Mouse (Mus musculus): ENCODE results near the gene Plekha4. TPM values are rescaled to one million over a fixed set of nuclear protein-coding genes. Genes with fewer than 3 reads are reported as not detected.

Gene Plekha4
- total RNA-seq, 2 experiments from 2014 or later = 3.7 to 5.2 TPM

DNA sequence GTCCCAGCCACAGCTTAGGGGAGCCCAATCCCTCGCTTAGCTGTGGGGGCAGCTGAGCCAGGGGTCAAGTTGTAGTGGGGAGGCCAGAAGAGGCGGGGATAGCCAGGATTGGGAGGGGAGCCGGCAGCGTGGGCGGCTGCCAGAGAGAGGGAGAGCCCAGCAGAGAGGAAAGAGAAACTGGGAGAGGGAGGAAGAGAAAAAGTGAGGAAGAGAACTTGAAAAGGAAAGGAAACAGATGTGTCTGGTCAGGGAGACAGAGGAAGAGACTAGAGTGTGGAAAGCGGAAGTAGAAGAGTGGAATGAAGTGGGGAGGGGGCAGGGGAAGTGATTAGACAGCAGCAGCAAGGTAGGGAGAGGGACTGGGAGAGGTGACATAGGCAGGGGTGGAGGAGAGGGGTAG is 3.3 kb downstream of the Plekha4 start:
- no peak for DNase-seq (ENCODE audit: low spot score in 2 of 2)
- intact Hi-C loops (cut with DNase I) = loop anchor here (5.0 kb wide), 1 partner anchor 52 kb away; no protein-coding TSS in a partner anchor

DNA sequence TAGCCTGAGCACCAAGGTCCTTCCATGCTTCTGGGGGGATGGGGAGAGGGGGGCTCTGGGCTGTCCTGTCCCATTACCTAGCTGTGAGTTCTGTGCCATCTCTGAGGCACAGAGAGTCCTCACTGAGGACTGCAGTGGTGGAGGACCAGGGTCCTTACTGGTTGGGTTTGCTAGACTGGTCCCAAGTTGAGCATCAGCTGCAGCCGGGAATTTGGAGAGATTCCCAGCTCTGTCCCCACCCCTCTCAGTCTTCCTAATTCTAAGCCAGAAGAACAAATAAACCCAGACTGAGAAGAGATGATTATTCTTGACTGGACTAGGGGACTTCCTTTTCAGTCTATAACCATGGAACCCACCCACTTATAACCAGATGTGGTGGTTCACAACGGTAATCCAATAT is 4.5 kb downstream of the Plekha4 start:
- intact Hi-C loops (cut with DNase I) = no loop called here

DNA sequence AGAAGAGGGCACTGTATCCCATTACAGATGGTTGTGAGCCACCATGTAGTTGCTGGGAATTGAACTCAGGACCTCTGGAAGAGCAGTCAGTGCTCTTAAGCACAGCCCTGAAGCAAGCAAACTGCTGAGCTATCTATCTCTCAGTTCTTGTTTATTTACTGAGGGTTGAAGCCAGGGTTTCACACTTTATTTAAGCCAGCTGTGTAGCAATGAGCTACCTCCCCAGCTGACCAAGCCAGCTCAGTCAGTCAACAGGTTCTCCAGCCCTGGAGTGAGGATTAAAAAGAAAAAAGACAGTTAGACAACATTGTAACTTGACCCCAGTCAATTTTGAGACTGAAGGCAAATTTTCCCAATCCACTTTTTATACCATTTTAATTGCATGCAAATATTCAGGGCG is 9.5 kb downstream of the Plekha4 start:
- intact Hi-C loops (cut with DNase I) = no loop called here
- no peak for DNase-seq (ENCODE audit: low spot score in 2 of 2)

More for the DNA sequence above, 4.5 kb downstream of the Plekha4 start:
- DNase-seq (ENCODE audit: low spot score in 2 of 2) = no peak

DNA sequence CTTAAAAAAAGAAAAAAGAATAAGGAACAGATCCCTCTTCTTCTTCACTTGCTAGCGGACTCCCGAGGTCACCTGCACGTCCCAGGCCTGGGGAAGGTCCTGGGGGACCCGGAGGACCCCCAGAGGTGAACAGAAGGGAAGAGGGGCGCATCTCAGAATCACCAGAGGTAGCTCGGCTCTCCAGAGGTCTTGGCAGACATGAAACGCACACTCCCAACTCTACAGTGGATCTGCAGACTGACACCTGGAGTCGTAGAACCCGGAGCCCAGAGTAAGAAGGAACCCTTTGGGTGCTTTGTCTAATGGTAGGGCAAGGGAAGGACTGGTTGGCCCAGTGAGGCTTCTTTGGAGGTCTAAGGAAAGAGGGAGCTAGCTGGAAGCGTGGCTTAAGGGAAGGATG is 11.5 kb downstream of the Plekha4 start:
- DNase-seq (ENCODE audit: low spot score in 2 of 2) = no peak
- intact Hi-C loops (cut with DNase I) = no loop called here

DNA sequence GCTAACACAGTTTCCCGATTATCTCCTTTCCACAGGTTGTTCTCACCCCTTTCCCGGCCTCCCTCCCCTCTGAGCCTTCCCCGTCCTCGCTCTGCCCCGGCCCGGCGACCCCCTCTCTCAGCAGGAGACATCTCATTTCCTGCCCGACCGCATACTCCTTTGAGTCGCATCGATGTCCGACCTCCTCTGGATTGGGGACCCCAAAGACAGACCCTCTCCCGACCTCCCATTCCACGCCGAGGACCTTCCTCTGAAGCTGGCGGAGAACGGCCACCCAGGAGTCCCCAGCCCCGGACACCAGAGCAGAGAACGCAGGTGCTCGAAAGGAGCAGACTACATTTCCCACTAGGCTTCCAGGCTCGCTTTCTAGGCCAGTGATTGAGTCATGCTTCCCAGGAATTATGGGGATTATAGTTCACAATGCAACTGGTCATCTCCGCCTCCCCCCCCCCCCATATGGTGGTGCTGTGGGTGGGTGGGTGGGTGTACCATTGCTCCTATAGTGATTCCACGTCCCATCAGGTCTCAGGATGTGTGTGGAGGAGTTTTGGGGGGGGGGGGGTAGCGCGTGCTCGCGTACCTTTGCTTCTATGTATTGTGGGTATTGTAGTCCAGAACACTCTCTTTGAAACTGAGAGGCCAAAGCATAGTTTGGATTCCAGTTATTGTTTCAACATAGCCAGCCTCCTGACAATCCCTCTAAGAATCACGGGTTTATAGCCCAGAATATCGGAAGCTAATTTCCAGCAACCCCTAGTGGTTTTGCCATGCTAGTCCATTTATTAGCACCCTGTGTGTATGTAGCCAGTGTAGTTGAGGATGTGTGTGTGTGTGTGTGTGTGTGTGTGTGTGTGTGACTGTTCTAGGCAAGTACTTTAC is 12.3 kb downstream of the Plekha4 start:
- intact Hi-C loops (cut with DNase I) = no loop called here
- peak; percentile 63 to 66 for DNase-seq (ENCODE audit: low spot score in 2 of 2)

DNA sequence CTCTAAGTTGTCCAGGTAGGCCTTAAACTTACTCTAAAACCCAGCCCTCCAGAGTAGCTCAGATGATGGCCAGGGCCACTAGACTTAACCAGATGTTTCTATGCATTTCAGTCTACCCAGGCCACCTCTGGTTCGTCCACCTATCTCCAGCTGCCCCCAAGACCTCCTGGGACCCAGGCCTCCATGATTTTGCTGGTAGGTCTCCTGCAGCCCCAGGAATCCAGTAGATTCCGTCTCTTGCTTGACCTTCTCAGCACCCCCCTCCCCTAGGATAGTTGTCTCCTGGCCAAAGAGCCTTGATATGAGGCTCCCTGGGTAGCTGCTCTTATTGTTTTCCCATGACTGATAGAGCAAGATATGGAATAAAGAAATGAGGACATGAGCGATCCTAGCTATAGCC is 13.0 kb downstream of the Plekha4 start:
- DNase-seq (ENCODE audit: low spot score in 2 of 2) = no peak
- intact Hi-C loops (cut with DNase I) = no loop called here

DNA sequence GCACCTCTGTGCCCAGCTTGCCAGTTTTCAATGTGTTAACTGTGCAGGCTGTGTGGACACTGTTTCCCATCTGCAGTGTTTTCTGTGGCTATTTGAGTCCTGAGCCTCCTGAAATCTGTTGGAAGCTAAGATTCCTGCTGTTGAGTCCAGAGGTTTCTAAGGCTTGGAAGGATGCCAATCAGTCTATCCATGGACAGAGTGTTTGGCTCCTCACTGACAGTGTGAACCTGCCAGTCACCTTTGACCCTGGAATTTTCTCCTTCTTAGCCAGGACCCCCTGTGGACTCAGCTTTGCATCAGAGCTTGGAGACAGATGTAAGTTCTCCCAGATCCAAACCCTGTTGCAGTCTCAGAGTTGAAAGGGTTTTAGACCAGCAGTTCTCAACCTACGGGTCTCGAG is 14.1 kb downstream of the Plekha4 start:
- intact Hi-C loops (cut with DNase I) = no loop called here
- DNase-seq (ENCODE audit: low spot score in 2 of 2) = no peak

DNA sequence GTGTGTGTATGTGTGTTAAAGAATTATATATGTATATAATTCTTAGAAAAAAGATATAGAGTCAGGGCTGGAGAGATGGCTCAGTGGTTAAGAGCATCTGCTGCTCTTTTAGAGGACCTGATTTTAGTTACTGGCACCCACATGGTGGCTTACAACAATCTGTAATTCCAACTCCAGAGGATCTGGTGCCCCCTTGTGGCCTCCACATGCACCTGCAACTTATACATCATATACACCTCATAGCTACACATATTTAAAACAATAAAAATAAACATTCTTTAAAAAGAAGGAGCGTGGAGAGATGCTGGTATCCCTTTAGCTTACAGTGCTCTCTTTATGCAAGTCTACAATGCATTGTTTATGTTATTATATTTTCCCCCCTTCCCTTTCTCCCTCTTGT is 18.4 kb downstream of the Plekha4 start:
- intact Hi-C loops (cut with DNase I) = no loop called here

DNA sequence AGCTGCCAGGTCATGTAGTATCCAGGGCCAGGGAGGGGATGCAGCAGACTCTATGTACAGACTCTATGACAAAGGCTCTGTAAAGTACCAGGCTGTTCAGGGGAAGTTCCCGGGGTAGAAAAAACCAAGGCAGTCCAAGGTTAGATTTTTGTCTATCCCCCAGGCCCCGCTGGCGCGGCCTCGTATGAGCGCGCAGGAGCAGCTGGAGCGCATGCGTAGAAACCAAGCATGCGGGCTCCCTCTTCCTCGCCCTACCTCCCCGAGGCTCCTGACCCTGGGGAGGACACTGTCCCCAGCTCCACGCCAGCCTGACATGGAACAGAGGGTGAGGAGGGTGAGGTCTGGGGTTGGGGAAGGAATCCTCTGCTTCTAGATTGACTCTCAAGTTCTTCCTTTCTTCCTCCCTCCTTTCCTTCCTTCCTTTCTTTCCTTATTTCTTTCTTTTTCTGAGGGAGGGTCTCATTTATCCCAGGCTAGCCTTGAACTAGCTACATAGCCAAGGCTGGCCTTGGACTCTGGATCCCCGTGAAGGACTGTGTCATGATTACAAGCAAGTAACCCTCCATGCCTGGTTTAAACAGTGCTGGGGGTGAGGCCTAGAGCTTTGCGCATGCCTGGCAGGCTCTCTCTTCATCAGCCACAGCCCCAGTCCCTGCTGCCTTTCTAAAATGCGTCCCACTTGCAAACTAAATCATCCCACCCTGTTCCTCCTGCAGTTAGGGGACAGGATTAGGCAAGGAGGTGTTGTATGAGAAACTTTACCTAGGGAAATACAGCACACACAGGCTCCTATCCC is 23.7 kb downstream of the Plekha4 start:
- intact Hi-C loops (cut with DNase I) = no loop called here
- DNase-seq (ENCODE audit: low spot score in 2 of 2) = no peak

More for the DNA sequence above, 18.4 kb downstream of the Plekha4 start:
- DNase-seq (ENCODE audit: low spot score in 2 of 2) = no peak

DNA sequence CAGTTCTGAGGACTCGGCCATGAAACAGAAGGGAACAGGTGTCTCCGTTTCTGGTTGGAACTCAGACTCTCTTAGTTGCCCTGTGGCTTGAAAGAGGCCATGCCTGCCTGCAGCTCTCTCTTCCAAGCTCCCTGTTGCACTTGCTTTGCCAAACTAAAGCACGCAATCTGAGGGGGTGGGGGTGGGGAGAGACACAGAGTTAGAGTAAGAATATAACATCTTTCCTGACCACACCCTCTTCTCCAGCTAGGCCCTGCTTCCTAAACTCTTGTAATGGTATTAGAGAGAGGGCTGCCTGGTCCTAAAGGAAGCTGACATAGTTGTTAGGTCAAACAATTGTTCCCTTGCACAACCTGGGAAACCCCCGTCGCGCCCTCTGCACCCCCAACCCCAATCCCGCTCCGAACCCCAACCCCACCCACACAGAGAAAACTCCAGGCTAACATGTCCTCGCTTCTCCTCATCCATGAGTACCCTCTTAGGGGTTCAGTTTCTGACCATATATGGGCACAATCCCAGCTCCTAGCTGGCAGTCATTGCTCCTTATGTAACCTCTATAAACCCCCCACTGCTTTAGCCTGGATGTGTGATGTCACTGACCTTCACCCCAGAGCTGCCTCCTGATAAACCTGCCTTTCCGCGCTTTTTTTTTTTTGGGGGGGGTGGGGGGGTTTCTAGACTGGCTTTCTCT is 24.8 kb downstream of the Plekha4 start:
- intact Hi-C loops (cut with DNase I) = no loop called here
- DNase-seq (ENCODE audit: low spot score in 2 of 2) = no peak

DNA sequence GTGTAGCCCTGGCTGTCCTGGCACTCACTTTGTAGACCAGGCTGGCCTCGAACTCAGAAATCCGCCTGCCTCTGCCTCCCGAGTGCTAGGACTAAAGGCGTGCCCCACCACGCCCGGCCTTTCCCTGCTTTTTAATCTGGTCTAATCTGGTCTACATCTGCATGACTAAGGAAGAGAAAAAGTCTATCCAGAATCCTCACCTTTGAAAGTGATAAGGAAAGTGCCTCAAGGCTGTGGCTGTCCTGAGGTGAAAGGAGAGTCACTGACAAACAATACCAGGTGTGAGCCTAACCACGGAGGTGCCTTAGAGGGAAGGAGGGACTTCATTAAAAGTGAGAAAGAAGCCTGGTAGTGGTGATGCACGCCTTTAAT is 25.4 kb downstream of the Plekha4 start:
- intact Hi-C loops (cut with DNase I) = no loop called here
- no peak for DNase-seq (ENCODE audit: low spot score in 2 of 2)

DNA sequence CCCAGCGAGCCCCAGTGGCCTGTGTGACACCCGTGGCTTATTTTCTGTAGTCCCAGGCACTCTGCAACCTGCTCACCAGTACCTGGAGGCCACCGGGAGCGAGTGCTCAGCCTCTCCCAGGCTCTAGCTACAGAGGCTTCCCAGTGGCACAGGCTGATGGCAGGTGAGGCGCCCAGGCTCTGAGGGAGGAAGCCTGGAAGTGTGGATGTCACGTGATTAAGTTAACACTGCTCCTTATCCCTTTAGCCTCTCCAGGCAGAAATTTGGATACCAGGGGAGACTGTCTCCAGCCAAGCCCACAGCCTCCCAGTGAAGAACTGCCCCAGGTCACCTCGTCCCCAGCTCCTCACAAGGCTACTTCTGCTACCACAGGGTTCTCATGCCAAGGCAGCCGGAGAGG is 27.4 kb downstream of the Plekha4 start:
- intact Hi-C loops (cut with DNase I) = no loop called here
- DNase-seq (ENCODE audit: low spot score in 2 of 2) = no peak

DNA sequence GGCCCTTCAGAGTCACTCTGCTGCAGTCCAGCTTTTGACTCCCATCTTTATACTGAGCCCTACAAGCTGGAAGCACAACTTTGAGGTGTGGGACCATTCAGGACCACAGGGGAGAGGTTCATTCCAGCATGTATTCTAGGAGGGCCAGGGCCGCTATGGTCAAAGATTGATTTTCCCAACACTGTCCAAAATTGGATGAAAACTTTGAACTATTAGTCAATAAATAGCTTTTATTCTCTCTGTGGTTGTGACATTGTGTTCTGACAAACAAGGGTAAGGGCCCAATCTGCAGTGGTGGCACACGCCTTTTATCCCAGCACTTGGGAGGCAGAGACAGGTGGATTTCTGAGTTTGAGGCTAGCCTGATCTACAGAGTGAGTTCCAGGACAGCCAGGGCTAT is 27.9 kb downstream of the Plekha4 start:
- no peak for DNase-seq (ENCODE audit: low spot score in 2 of 2)
- intact Hi-C loops (cut with DNase I) = loop anchor here (2.0 kb wide), 1 partner anchor 37 kb away; no protein-coding TSS in a partner anchor

DNA sequence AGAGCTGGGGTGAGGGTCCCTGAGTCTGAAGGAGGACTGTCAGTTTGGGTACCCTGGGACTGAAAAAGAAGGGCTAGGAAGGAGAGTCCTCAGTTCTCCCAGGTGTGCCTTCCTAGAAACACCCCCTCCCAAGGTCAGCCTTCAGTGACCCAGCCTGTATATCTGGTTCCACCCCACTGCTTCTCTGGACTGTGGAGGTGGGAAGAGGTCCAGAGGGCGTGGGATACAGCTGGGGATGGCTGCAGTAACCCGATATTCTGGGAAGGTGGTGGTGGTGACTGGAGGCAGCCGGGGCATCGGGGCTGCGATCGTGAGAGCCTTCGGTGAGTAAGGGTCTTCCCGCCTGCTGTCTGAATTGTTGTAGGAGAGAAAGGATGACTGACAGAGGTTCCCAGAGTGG is 28.6 kb downstream of the Plekha4 start, which contains the start of gene Hsd17b14:
TSS of gene Hsd17b14 (plus strand) at position 150 of the 400 bp plus-strand sequence.
- intact Hi-C loops (cut with DNase I) = loop anchor here (2.0 kb wide), 1 partner anchor 36 kb away; no protein-coding TSS in a partner anchor
- DNase-seq (ENCODE audit: low spot score in 2 of 2) = no peak

DNA sequence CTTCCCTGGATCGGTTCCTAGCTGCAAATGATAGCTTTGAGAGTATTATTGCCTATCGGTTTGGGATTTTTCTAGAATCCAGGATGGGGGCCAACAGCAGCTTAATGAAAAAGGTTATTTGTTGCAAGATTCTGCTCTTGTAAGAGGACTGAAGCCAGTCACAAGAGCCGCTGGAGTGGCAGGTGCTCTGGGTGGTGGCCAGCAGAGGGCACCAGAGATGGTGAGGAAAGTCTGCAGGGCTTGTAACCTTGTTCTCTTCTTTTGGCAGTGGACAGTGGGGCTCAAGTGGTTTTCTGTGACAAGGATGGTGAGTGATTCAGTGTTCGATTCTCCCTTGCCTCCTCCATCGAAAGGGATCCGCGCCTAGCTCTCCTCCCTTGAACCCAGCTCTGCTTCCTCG is 29.7 kb downstream of the Plekha4 start:
- intact Hi-C loops (cut with DNase I) = loop anchor here (2.0 kb wide), 1 partner anchor 35 kb away; no protein-coding TSS in a partner anchor
- peak; percentile 64 to 65 for DNase-seq (ENCODE audit: low spot score in 2 of 2)

DNA sequence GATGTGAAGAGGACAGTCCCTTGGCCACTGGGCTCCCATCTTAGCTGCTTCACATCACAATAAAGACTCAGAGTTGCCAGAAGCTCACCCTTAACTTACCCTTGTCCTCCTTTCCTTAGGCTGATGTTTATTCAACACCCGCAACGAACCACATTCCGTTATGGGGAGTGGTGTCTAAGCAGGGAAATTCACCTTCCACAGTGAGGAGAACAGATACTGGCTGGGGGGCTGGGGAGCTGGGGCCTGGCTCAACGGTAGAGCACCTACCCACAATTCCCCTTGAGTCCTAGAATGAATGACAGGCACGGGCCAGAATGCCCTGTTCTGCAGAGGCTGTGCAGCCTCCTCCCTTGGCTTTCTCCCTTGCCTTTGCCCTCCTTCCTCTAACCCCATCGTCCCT is 32.8 kb downstream of the Plekha4 start:
- intact Hi-C loops (cut with DNase I) = no loop called here

DNA sequence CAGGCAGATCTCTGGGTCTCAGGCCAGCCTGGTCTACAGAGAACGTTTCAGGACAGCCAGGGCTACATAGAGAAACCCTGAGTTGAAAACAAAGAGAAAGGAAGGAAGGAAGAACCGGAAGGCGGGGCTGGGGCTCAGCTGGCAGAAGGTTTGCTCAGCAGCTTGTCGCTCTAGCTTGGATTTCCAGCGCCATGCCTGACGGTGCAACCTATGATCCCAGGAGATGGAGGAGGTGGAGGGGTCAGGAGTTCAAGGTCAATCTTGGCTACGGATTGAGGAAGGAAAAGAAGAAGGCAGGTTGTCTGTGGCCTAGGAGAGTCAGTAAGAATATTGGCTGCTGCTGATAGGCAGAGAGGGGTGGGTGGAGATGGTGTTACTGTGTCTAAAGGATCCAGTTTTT is 34.1 kb downstream of the Plekha4 start:
- intact Hi-C loops (cut with DNase I) = loop anchor here (2.0 kb wide), 1 partner anchor 83 kb away; no protein-coding TSS in a partner anchor

More for the DNA sequence above, 32.8 kb downstream of the Plekha4 start:
- DNase-seq (ENCODE audit: low spot score in 2 of 2) = no peak

DNA sequence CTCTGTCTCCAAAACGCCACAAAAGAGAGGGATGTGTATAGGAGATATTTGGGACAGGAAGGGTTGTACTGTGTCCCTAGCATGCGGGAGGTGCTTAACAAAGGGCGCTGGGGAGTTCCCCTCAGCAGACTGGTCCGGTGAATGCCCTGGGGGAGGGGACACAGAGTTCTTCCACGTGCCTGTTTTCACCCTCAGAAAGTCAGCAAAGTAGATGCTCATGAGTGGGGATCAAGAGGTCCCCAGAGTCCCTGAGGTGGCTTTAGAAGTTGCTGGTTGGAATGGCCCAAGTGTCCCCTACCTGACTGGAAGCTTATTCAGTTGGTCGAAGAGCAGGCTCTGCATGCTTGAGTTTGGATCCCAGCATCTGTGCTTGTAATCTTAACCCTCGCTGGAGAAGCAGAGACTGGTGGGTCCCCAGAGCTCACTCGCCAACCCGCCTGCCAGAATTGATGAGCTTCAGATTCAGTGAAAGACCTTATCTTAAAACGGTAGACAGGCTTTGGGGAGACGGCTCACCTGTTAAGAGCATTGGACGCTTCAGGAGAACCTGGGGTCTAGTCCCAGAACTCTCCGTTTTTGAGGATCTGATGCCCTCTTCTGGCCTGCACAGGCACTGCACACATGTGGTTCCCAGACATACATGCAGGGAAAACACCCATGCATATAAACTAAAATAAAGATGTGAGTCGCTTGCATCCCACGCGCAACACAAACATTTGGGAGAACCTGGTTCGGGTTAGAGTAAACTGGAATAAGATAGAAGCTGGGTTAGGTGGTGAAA is 34.9 kb downstream of the Plekha4 start:
- intact Hi-C loops (cut with DNase I) = loop anchor here (2.0 kb wide), 1 partner anchor 84 kb away; no protein-coding TSS in a partner anchor
- peak; percentile 62 to 78 for DNase-seq (ENCODE audit: low spot score in 2 of 2)

More for the DNA sequence above, 34.1 kb downstream of the Plekha4 start:
- DNase-seq (ENCODE audit: low spot score in 2 of 2) = no peak
